Mouse (Mus musculus): Measurements from ENCODE around the gene Endov.

DNA sequence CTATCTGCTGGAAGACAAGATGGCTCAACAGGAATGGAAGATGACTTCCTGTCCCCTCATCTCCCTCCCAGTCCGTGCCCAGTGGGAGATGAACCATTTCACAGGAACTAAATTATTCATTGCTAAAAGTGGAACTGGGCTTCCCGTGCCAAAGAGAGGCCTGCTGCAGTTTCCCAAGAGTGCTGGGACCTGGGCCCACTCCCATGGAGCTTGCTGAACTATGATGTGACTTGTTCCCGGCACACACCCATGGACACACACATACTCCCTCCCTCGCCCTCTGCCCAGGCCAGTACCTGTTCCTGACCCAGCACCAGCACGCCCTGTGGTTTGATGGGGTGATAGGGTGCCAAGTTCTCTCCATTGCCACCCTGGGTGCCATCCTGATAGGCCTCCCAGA is 51.7 kb downstream of the Endov start:
- TF ChIP-seq CTCF (IDR thresholded peaks at IDR 0.05; ENCODE audit: low read depth, low read length) (no peak), GATA1 (IDR thresholded peaks at IDR 0.05; ENCODE audit: borderline replicate concordance, low read length) (no peak), POLR2AphosphoS5 (IDR thresholded peaks at IDR 0.05; ENCODE audit: insufficient replicate concordance, low read depth, low read length) (no peak), TAL1 (conservative IDR thresholded peaks at IDR 0.05; ENCODE audit: low read depth, low read length) (no peak)
